Mouse (Mus musculus): Measurements from ENCODE around the gene Arih1. TPM values are rescaled to one million over a fixed set of nuclear protein-coding genes. Genes with fewer than 3 reads are reported as not detected.
A peak's percentile ranks its signal among the peaks of the same experiment; 100 is the strongest.

The Arih1 gene
- total RNA-seq (2014; rRNA removed) (62.0 and 70.8 TPM in 2 replicates), polyA plus RNA-seq (2015; fragmentation: Nextera tagmentation; extraction: Ambion mirVana) (5.1 and 7.6 TPM in 2 replicates)

DNA sequence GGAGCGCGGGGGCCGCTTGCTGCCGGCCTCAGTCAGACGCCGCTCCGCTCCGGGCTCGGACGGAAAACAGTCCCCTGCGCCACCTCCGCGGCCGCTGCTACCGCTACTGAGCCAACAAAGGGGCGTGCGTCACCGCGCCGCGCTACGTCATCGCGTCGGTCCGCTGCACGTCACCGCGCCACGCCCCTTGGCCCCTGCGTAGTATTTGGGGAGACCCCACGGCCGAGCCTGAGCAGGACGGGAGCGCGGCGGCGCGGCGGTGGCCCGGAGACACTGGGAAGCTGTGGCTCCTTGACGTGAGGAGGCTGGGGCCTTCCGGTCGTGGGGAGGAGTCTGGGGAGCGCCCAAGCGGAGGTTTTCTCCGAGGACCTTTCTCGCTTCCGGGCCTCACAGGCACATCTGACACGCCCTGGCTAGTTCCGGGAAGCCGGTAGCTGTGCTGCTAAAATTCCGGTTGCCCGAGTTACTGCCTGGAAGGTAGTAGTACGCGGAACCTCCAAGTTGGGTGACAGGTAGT, at the start of gene Arih1:
TSS of gene Arih1 (minus strand) at position 70 of the 517 bp plus-strand sequence.
- H3K9me3 ChIP-seq (ENCODE audit: low read length), result no peaks in the 10 kb centered on the region
- H3K27me3 ChIP-seq (ENCODE audit: insufficient read depth, low read length), result no peaks in the 10 kb centered on the region
- ATAC-seq (peak; percentile 98), DNase-seq (peak; percentile 99)
- H3K4me3 ChIP-seq (ENCODE audit: low read depth, low read length), result peak within 1 kb of the TSS; percentile 92
- peak within 1 kb of the TSS; percentile 96 for H3K9ac ChIP-seq
- H3K4me2 ChIP-seq (ENCODE audit: low read depth), result peak within 1 kb of the TSS; percentile 67
- TF ChIP-seq CTCF (IDR thresholded peaks at IDR 0.05; ENCODE audit: low read depth), result no peak
- peak within 1 kb of the TSS; percentile 99 for H3K27ac ChIP-seq (ENCODE audit: low read depth, low read length)
- H3K4me1 ChIP-seq (ENCODE audit: insufficient read depth), result peaks cover 5% of the 10 kb centered on the region
- H3K36me3 ChIP-seq (ENCODE audit: insufficient read depth), result no peaks in the 10 kb centered on the region
- WGBS, result 2% methylated on average over 56 of the region's 56 CpGs

DNA sequence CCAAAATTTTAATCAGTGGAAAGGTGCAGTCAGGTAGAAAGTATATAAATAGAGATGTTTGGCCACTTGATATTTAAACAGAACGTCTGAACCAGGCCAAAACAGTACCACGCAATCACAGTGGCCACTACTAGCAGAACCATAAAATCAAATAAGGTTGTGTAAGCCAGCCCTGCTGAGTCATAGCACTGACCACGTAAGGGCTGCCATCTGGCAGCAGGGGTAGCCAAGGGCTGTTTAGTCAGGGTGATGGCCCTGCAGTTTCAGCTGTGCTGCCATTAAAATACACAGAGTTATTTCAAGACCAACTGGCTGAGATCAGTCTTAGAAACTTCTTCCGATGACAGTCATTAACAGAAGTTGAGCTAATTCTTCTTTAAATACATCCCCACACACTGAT, 47.5 kb upstream of the Arih1 start:
- no peaks in the 10 kb centered on the region for H3K9me3 ChIP-seq (ENCODE audit: low read length)
- TF ChIP-seq CTCF (IDR thresholded peaks at IDR 0.05; ENCODE audit: low read depth), result no peak
- 56% methylated on average over 4 of the region's 4 CpGs for WGBS
- H3K4me2 ChIP-seq (ENCODE audit: low read depth), result no peak overlapping the region
- H3K36me3 ChIP-seq (ENCODE audit: insufficient read depth), result no peaks in the 10 kb centered on the region
- 0 out of 2 replicates have a peak, but pooled peaks cover 1% of the 10 kb centered on the region for H3K4me1 ChIP-seq (ENCODE audit: insufficient read depth)
- DNase-seq (no peak), ATAC-seq (no peak)
- H3K9ac ChIP-seq, result no peak overlapping the region
- no peak overlapping the region for H3K4me3 ChIP-seq (ENCODE audit: low read depth, low read length)
- H3K27ac ChIP-seq (ENCODE audit: low read depth, low read length), result no peak overlapping the region
- no peaks in the 10 kb centered on the region for H3K27me3 ChIP-seq (ENCODE audit: insufficient read depth, low read length)

DNA sequence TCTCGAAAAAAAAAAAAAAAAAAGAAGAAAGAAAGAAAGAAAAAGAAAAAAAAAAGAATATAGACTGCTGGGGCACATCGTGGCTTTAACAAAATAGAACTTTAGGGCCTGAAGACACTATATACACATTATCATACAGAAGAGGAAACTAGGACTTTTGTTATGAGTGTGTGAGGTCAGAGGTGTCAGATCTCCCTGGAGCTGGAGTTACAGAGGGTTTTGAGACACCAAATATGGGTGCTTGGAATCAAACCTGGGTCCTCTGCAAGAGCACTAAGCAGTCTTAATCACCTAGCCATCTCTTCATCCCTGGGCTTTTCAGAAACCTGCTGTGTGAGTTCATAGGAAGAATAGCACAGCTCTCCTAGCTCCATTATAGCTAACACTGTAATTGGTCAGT, 47.0 kb upstream of the Arih1 start:
- H3K4me3 ChIP-seq (ENCODE audit: low read depth, low read length), result no peak overlapping the region
- no peaks in the 10 kb centered on the region for H3K27me3 ChIP-seq (ENCODE audit: insufficient read depth, low read length)
- WGBS, result 76% methylated on average over 2 of the region's 2 CpGs
- no peak overlapping the region for H3K9ac ChIP-seq
- DNase-seq (no peak), ATAC-seq (no peak)
- no peaks in the 10 kb centered on the region for H3K36me3 ChIP-seq (ENCODE audit: insufficient read depth)
- no peak overlapping the region for H3K27ac ChIP-seq (ENCODE audit: low read depth, low read length)
- H3K4me1 ChIP-seq (ENCODE audit: insufficient read depth), result no peaks in the 10 kb centered on the region
- TF ChIP-seq CTCF (IDR thresholded peaks at IDR 0.05; ENCODE audit: low read depth), result no peak
- H3K4me2 ChIP-seq (ENCODE audit: low read depth), result no peak overlapping the region
- no peaks in the 10 kb centered on the region for H3K9me3 ChIP-seq (ENCODE audit: low read length)

DNA sequence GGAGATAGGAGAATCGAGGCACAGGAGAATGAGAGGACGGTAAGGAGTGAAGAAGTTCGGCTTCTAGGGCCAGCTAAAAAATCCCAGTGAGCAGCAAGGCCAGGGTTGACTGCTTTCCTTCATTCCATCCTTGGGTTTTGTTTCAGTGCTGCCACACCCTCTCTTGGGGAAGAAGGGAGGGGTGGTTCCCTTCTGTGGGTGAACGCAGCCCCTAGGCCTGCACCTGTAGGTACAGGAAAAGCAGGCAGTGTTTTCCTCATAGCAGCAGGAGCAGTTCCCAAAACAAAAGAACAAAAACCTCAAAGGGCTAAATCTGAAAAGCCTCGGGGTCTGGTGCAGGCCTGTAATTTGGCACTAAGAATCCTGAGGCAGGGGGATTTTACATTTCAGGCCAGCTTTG, 45.2 kb upstream of the Arih1 start:
- Histone ChIP-seq H3K36me3 (ENCODE audit: insufficient read depth) (no peaks in the 10 kb centered on the region), H3K4me1 (ENCODE audit: insufficient read depth) (no peaks in the 10 kb centered on the region), H3K9me3 (ENCODE audit: low read length) (no peaks in the 10 kb centered on the region), H3K27ac (ENCODE audit: low read depth, low read length) (no peak overlapping the region), H3K4me2 (ENCODE audit: low read depth) (no peak overlapping the region), H3K27me3 (ENCODE audit: insufficient read depth, low read length) (no peaks in the 10 kb centered on the region), H3K9ac (no peak overlapping the region), H3K4me3 (ENCODE audit: low read depth, low read length) (no peak overlapping the region)
- TF ChIP-seq CTCF (IDR thresholded peaks at IDR 0.05; ENCODE audit: low read depth), result no peak
- ATAC-seq, result no peak
- whole genome bisulfite sequencing, result 20% methylated on average over 5 of the region's 5 CpGs
- DNase-seq, result no peak

DNA sequence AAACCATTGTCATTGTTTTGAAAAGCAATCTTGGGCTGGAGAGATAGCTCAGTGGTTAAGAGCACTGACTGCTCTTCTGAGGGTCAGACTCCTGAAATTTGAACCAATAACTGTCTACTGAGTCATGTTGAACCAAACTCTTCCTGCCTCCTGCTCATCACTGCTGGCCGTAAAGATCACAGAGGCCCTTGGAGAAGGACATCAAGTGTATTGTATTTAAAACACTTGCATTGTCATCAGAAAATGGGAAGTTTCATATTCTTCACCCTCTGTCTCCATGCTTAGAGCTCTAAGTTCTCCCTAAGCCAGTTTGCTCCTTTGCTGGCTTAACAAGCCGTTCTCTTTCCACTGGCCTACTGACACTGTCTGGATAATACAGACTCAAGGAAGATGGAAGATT, 41.9 kb upstream of the Arih1 start:
- no peaks in the 10 kb centered on the region for H3K27me3 ChIP-seq (ENCODE audit: insufficient read depth, low read length)
- H3K36me3 ChIP-seq (ENCODE audit: insufficient read depth), result no peaks in the 10 kb centered on the region
- no peak for DNase-seq
- no peak for TF ChIP-seq CTCF (IDR thresholded peaks at IDR 0.05; ENCODE audit: low read depth)
- H3K4me2 ChIP-seq (ENCODE audit: low read depth), result no peak overlapping the region
- H3K9ac ChIP-seq, result no peak overlapping the region
- no peaks in the 10 kb centered on the region for H3K9me3 ChIP-seq (ENCODE audit: low read length)
- H3K27ac ChIP-seq (ENCODE audit: low read depth, low read length), result no peak overlapping the region
- WGBS, result 85% methylated on average over 2 of the region's 2 CpGs
- H3K4me1 ChIP-seq (ENCODE audit: insufficient read depth), result no peaks in the 10 kb centered on the region
- ATAC-seq, result no peak
- H3K4me3 ChIP-seq (ENCODE audit: low read depth, low read length), result no peak overlapping the region

DNA sequence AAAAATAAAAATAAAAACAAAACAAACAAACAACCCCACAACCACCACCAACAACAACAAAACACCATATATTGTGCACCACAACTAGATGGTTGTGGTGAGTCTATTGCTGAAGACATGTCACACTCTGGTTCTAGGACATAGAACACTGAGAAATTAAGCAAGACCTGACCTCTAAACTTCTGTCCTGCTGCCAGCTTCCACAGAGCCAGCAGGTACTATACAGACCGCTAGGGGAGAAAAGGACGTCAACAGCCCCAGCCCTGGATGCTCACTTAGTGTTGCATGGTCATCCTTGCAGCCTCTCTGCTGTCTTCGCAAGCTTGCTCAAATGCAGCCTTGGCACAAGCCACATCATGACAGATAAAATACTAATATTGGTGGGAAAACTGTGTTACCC, 41.2 kb upstream of the Arih1 start:
- no peaks in the 10 kb centered on the region for H3K27me3 ChIP-seq (ENCODE audit: insufficient read depth, low read length)
- H3K4me3 ChIP-seq (ENCODE audit: low read depth, low read length), result no peak overlapping the region
- no peak overlapping the region for H3K4me2 ChIP-seq (ENCODE audit: low read depth)
- no peaks in the 10 kb centered on the region for H3K36me3 ChIP-seq (ENCODE audit: insufficient read depth)
- no peaks in the 10 kb centered on the region for H3K9me3 ChIP-seq (ENCODE audit: low read length)
- DNase-seq (no peak), ATAC-seq (no peak)
- no peak overlapping the region for H3K9ac ChIP-seq
- no peak for TF ChIP-seq CTCF (IDR thresholded peaks at IDR 0.05; ENCODE audit: low read depth)
- no peak overlapping the region for H3K27ac ChIP-seq (ENCODE audit: low read depth, low read length)
- no peaks in the 10 kb centered on the region for H3K4me1 ChIP-seq (ENCODE audit: insufficient read depth)
- WGBS, result 84% methylated on average over 3 of the region's 3 CpGs

DNA sequence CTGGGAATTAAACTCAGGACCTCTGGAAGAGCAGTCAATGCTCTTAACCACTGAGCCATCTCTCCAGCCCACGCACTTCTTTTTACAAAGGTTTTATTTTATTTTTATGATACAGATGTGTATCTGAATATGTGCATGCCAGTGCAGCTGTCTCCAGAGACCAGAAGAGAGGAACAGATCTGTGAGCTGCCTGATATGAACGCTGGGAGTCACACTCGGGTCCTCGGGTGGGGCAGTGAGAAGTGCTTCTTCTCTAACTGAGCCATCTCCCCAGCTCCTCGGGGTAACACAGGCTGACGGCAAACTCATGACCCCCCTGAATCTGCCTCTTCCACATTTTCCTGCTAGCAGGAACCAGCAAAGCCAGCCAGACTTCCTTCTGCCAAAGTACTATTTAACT, 40.3 kb upstream of the Arih1 start:
- H3K9ac ChIP-seq, result no peak overlapping the region
- 82% methylated on average over 6 of the region's 6 CpGs for WGBS
- no peaks in the 10 kb centered on the region for H3K27me3 ChIP-seq (ENCODE audit: insufficient read depth, low read length)
- no peaks in the 10 kb centered on the region for H3K36me3 ChIP-seq (ENCODE audit: insufficient read depth)
- no peak for DNase-seq
- TF ChIP-seq CTCF (IDR thresholded peaks at IDR 0.05; ENCODE audit: low read depth), result no peak
- no peak overlapping the region for H3K27ac ChIP-seq (ENCODE audit: low read depth, low read length)
- no peaks in the 10 kb centered on the region for H3K4me1 ChIP-seq (ENCODE audit: insufficient read depth)
- no peaks in the 10 kb centered on the region for H3K9me3 ChIP-seq (ENCODE audit: low read length)
- no peak overlapping the region for H3K4me2 ChIP-seq (ENCODE audit: low read depth)
- no peak for ATAC-seq
- no peak overlapping the region for H3K4me3 ChIP-seq (ENCODE audit: low read depth, low read length)

Data from forebrain, postnatal 0 days (tissue).